Mouse (Mus musculus): ENCODE measurements at regions not wholly inside any gene's neighbourhood (a gene's known extent, or its start where the extent isn't known, plus 50 kb on each side); places are given as distances from the start of the nearest gene placed in this dataset.

- Histone ChIP-seq H3K36me3 (ENCODE audit: insufficient read depth, low read length) (no peaks in the 10 kb centered on the region), H3K4me3 (ENCODE audit: low read length) (no peak overlapping the region), H3K4me2 (ENCODE audit: low read depth, low read length) (no peak overlapping the region), H3K27ac (no peak overlapping the region), H3K9me3 (ENCODE audit: low read length) (no peaks in the 10 kb centered on the region), H3K9ac (replicated peaks; ENCODE audit: low read length) (no peak overlapping the region), H3K4me1 (ENCODE audit: insufficient read depth, low read length) (no peaks in the 10 kb centered on the region), H3K27me3 (ENCODE audit: insufficient read depth, low read length) (no peaks in the 10 kb centered on the region)
- DNase-seq (ENCODE audit: low spot score) (no peak), ATAC-seq (no peak)
- TF ChIP-seq CTCF (IDR thresholded peaks at IDR 0.05; ENCODE audit: low read depth), result no peak
- 60% methylated on average over 22 of the region's 22 CpGs for WGBS
Observed at GRCm38 (mm10) chr9:23041537-23042472, 181.1 kb upstream of the Bmper start.

GRCm38 (mm10) chr9:23043006-23043405, 179.9 kb upstream of the Bmper start:
- no peaks in the 10 kb centered on the region for H3K36me3 ChIP-seq (ENCODE audit: insufficient read depth, low read length)
- H3K9me3 ChIP-seq (ENCODE audit: low read length), result no peaks in the 10 kb centered on the region
- no peak overlapping the region for H3K9ac ChIP-seq (replicated peaks; ENCODE audit: low read length)
- no peak overlapping the region for H3K27ac ChIP-seq
- ATAC-seq (no peak), DNase-seq (ENCODE audit: low spot score) (no peak)
- no peak overlapping the region for H3K4me3 ChIP-seq (ENCODE audit: low read length)
- H3K4me1 ChIP-seq (ENCODE audit: insufficient read depth, low read length), result no peaks in the 10 kb centered on the region
- 81% methylated on average over 4 of the region's 4 CpGs for WGBS
- no peak for TF ChIP-seq CTCF (IDR thresholded peaks at IDR 0.05; ENCODE audit: low read depth)
- H3K27me3 ChIP-seq (ENCODE audit: insufficient read depth, low read length), result no peaks in the 10 kb centered on the region
- H3K4me2 ChIP-seq (ENCODE audit: low read depth, low read length), result no peak overlapping the region

DNA sequence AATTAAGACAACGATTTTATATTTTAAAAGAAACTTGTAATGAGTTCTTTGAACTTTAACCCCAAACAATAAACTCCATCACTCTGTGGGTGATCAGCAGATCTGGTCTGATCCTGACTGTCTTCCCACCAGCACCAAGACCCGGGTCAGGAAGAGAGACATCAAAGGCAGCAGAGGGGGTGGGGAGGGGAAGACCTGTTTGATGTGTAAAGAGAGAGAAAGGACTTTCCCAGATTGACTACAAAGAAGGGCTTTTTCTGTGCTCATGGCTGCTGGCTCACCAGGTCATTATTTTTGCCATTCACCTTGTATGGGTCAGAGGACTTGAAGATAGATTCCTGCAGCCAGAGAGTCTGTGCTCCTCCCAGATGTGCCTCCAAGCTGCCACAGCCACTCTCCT, 177.4 kb upstream of the Bmper start:
- no peaks in the 10 kb centered on the region for H3K4me1 ChIP-seq (ENCODE audit: insufficient read depth, low read length)
- no peak overlapping the region for H3K4me2 ChIP-seq (ENCODE audit: low read depth, low read length)
- no peaks in the 10 kb centered on the region for H3K36me3 ChIP-seq (ENCODE audit: insufficient read depth, low read length)
- H3K9me3 ChIP-seq (ENCODE audit: low read length), result no peaks in the 10 kb centered on the region
- WGBS, result 18% methylated on average over 2 of the region's 2 CpGs
- no peak overlapping the region for H3K27ac ChIP-seq
- H3K9ac ChIP-seq (replicated peaks; ENCODE audit: low read length), result no peak overlapping the region
- H3K4me3 ChIP-seq (ENCODE audit: low read length), result no peak overlapping the region
- DNase-seq (ENCODE audit: low spot score), result no peak
- TF ChIP-seq CTCF (IDR thresholded peaks at IDR 0.05; ENCODE audit: low read depth), result no peak
- no peak for ATAC-seq
- H3K27me3 ChIP-seq (ENCODE audit: insufficient read depth, low read length), result no peaks in the 10 kb centered on the region

- no peak for TF ChIP-seq CTCF (IDR thresholded peaks at IDR 0.05; ENCODE audit: low read depth)
- no peak for ATAC-seq
- no peaks in the 10 kb centered on the region for H3K9me3 ChIP-seq (ENCODE audit: low read length)
- H3K9ac ChIP-seq (replicated peaks; ENCODE audit: low read length), result no peak overlapping the region
- no peaks in the 10 kb centered on the region for H3K36me3 ChIP-seq (ENCODE audit: insufficient read depth, low read length)
- no peak overlapping the region for H3K4me3 ChIP-seq (ENCODE audit: low read length)
- H3K4me1 ChIP-seq (ENCODE audit: insufficient read depth, low read length), result no peaks in the 10 kb centered on the region
- H3K27ac ChIP-seq, result no peak overlapping the region
- H3K27me3 ChIP-seq (ENCODE audit: insufficient read depth, low read length), result no peaks in the 10 kb centered on the region
- no peak overlapping the region for H3K4me2 ChIP-seq (ENCODE audit: low read depth, low read length)
- DNase-seq (ENCODE audit: low spot score), result no peak
- 45% methylated on average over 2 of the region's 2 CpGs for WGBS
Observed at GRCm38 (mm10) chr9:23050751-23051150, 172.1 kb upstream of the Bmper start.

- no peak for ATAC-seq
- no peak for TF ChIP-seq CTCF (IDR thresholded peaks at IDR 0.05; ENCODE audit: low read depth)
- Histone ChIP-seq H3K9me3 (ENCODE audit: low read length) (no peaks in the 10 kb centered on the region), H3K27ac (no peak overlapping the region), H3K9ac (replicated peaks; ENCODE audit: low read length) (no peak overlapping the region), H3K27me3 (ENCODE audit: insufficient read depth, low read length) (0 out of 2 replicates have a peak, but pooled peaks cover 3% of the 10 kb centered on the region), H3K4me2 (ENCODE audit: low read depth, low read length) (no peak overlapping the region), H3K36me3 (ENCODE audit: insufficient read depth, low read length) (no peaks in the 10 kb centered on the region), H3K4me3 (ENCODE audit: low read length) (no peak overlapping the region), H3K4me1 (ENCODE audit: insufficient read depth, low read length) (0 out of 2 replicates have a peak, but pooled peaks cover 6% of the 10 kb centered on the region)
- no peak for DNase-seq (ENCODE audit: low spot score)
- WGBS, result 69% methylated on average over 4 of the region's 4 CpGs
Observed at GRCm38 (mm10) chr9:23059526-23059925, 163.3 kb upstream of the Bmper start.

DNA sequence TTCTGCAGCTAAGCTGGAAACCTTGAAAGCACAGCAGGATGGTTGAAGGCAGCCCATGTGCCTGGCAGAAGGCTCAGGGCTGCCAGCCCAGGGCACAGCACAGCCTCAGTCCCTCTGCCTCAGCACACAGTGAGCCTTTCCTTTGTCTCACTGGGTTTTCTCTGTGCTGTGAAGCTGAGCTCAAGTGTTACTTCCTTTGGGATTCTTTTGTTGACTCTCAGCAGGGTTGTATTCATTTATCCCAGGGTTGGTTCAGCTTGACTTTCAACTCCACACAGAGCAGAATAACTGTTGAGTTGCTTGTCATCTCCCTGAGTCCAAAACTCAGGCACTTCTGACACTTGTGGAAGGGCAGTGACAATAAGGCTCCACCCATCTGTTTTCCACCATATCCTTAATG, 162.3 kb upstream of the Bmper start:
- Histone ChIP-seq H3K4me2 (ENCODE audit: low read depth, low read length) (no peak overlapping the region), H3K4me1 (ENCODE audit: insufficient read depth, low read length) (0 out of 2 replicates have a peak, but pooled peaks cover 6% of the 10 kb centered on the region), H3K27ac (no peak overlapping the region), H3K27me3 (ENCODE audit: insufficient read depth, low read length) (0 out of 2 replicates have a peak, but pooled peaks cover 3% of the 10 kb centered on the region), H3K9me3 (ENCODE audit: low read length) (no peaks in the 10 kb centered on the region), H3K9ac (replicated peaks; ENCODE audit: low read length) (no peak overlapping the region), H3K4me3 (ENCODE audit: low read length) (no peak overlapping the region), H3K36me3 (ENCODE audit: insufficient read depth, low read length) (no peaks in the 10 kb centered on the region)
- DNase-seq (ENCODE audit: low spot score) (no peak), ATAC-seq (no peak)
- TF ChIP-seq CTCF (IDR thresholded peaks at IDR 0.05; ENCODE audit: low read depth), result no peak

Data from hindbrain, postnatal 0 days (tissue).